Mouse (Mus musculus) hindbrain, embryonic 10.5 days (tissue): ENCODE results near the gene Insig1. TPM values are rescaled to one million over a fixed set of nuclear protein-coding genes. Genes with fewer than 3 reads are reported as not detected.

Experiments used
- polyA plus RNA-seq: library from polyadenylated mRNA; unstranded; fragments of >200 nt; fragmentation: Nextera tagmentation; extraction: Ambion mirVana; gene quantifications from 2 replicates; pipeline ENCODE4 v1.2.1, GENCODE M21; 2016

The Insig1 gene
- polyA plus RNA-seq, 1 experiment from 2014 or later: 122 TPM

Other genes with a start within 250 kb of the Insig1 start
- 0.07 TPM in 1 of 2 replicates, not detected in the other for gene Htr5a, start 229.2 kb upstream of the Insig1 start, polyA plus RNA-seq
- gene En2, start 94.3 kb downstream of the Insig1 start, polyA plus RNA-seq: 0.50 and 0.88 TPM in 2 replicates
- gene Cnpy1, start 174.4 kb downstream of the Insig1 start, polyA plus RNA-seq: 46.7 and 69.8 TPM in 2 replicates
- 14.5 and 17.3 TPM in 2 replicates for gene Rbm33, start 245.8 kb downstream of the Insig1 start, polyA plus RNA-seq